Mouse (Mus musculus) thymus, postnatal 14 days (tissue): ENCODE measurements around the gene Rptor.

Source experiments
- DNase-seq: peaks from one replicate; pipeline ENCODE4 v3.0.0; 2021

Rptor gene

DNA sequence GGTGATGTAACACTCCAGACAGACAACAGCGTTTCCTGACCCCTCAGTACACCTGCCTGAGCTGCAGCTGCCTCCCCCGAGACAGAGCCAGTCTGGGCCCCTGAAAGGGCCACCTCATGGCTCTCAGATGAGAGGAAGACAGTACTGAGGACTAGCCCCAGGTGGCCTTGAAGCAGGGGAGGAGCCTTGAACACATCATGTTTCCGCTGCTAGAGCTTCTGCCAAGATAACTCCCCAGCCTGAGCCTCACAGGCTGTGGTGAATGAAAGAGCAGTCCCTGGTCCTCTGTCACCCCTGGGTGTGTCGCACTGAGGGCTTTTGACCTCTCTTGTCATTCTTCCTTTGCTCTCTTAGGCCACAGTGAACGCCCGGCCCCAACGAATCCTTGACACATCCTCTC, 268.4 kb downstream of the Rptor start:
- DNase-seq = peak; percentile 72

DNA sequence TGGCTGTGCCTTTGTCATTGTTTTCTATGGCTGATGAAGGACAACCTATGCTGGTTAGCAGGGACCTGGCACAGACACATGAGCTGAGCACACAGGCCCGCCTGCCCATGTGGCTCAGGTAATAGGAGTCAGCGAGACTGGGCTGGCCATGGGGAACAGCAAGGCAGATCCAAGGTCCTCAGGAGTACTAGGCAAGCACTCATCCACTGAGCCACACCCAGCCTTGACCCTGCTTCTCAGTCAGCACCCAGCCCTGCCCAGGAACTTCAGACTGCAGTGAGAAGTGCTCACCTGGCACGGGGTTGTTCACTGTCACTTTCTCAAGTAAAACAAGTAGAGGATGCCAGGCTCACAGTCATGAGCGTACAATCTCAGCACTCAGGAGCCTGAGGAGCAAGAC, 270.9 kb downstream of the Rptor start:
- no peak for DNase-seq

DNA sequence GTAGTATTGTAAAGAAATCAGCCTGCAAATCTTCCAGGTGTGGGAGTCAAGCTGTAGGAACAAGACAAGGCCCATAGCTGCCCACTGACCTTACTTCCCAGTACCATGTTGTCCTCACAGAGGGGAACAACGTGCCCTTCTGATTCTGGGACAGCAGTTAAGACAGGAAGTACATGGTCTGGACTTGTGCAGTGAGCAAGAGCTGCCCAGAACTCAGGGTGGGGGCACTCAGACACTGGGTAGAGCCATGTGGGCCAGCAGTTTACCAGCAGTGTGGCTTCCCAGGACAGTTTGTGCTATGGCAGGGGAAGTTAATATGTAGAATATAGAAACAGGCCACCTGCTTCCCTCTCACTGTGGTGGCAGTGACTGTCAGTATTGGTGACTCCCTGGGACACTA, 272.1 kb downstream of the Rptor start:
- DNase-seq = no peak

- DNase-seq = no peak
Measured at GRCm38 (mm10) chr11:119875685-119876084, 273.0 kb downstream of the Rptor start.

GRCm38 (mm10) chr11:119877124-119877523, 274.4 kb downstream of the Rptor start:
- DNase-seq = no peak

GRCm38 (mm10) chr11:119879573-119879972, 276.9 kb downstream of the Rptor start:
- no peak for DNase-seq

- DNase-seq = no peak
Measured at GRCm38 (mm10) chr11:119883646-119884045, 280.9 kb downstream of the Rptor start.

DNA sequence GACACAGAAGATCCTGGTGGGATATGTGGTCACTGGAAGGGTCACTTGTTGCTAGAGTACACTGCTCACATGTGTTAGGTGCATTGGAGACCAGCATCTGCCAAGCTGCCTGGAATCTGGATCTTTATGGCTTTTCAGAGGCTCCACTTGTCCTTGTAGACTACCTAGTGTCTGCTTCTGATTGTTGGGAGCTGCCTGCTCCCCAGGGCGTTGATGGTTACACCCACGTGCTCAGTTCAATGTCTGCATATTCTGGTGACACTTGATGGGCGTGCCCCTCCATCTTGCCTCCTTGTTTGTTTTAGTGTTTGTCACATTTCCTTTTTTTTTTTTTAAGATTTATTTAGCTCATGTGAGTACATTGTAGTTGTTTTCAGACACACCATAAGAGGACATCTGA, 287.3 kb downstream of the Rptor start:
- DNase-seq = no peak

DNA sequence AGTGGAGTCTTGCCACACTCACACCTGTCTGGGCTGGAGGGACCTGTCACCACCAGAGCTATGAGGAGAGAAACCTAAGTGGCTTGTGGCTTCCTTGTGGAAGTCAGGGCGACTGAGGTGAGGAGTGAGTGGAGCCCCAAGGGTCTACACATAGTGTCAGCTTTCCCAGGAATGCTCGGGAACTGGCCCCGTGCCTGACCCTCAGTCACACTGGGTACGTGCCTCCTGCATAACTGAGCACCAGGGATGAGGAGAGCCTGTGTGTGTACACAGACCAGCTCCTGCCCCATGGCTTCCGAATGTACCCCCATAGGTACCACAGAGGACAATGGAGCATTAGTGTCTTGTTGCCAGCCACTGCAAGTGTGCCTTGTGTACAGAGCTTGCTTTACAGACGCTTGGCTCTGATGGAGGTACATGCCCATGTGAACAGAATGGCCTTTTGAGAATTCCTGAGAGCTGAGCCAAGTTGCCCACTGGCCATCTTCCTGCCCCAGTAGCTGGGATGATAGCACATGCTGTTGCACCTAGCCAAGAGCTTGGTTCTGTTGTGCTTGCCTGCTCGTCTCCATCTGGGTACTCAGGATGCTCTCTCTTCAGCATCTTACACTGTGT, 289.0 kb downstream of the Rptor start:
- DNase-seq = no peak

GRCm38 (mm10) chr11:119893667-119894236, 291.0 kb downstream of the Rptor start:
- DNase-seq = no peak

- no peak for DNase-seq
Measured at GRCm38 (mm10) chr11:119894634-119895033, 291.9 kb downstream of the Rptor start.

DNA sequence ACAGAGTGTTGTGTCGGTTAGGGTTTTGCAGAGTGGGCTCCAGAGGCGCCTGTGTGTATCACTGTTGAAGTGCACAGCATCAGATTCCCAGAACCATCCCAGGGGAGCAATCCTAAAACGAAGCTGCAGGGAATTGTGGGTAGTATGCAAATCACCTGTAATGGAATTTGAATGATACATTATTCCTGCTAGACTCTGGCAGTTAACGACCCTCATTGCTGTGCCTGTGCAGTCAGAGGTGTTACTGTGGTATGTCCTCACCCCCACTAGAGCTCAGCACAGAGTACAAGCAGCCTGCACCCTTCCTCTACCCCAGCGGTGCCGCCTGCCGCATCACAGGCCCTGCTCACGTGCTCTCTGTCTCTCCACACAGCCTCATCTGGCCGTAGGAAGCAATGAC, 294.3 kb downstream of the Rptor start:
- no peak for DNase-seq

DNA sequence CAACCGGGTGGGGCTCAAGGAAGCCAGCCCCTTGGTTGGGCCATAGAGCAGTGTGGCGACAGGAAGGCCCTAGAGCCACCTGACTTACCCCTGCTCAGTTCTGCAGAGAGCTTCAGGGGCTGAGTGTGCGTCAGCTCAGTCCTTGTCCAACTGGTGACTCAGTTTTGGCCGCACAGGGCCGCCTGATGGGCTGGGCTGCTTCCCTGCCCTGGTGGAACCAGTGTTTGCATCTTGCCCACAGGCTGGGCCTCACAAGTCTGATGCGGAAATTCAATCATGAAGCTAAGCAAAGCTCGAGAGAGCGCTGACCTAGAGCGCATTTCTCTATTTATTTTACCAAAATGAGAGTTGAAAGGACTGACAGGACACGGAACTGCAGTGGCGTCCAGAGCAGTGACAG, 296.3 kb downstream of the Rptor start:
- no peak for DNase-seq

GRCm38 (mm10) chr11:119901174-119901573, 298.5 kb downstream of the Rptor start:
- DNase-seq = peak; percentile 36

DNA sequence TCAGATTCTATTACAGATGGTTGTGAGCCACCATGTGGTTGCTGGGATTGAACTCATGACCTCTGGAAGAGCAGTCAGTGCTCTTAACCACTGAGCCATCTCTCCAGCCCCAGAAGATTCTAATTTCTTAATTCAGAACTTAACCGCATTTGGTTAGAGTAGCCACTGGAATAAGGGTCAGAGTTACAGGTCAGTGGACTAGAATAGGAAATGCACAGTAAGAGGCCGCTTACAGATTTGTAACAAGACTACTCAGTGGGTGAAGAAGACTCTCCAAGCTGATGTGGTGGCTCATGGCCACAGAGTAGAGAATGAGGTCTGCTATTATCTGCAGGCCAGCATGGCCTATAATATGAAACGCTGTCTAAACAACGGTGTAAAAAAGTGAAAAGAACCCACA, 300.2 kb downstream of the Rptor start:
- DNase-seq = no peak

GRCm38 (mm10) chr11:119904621-119905286, 302.0 kb downstream of the Rptor start:
- DNase-seq = peak; percentile 80

DNA sequence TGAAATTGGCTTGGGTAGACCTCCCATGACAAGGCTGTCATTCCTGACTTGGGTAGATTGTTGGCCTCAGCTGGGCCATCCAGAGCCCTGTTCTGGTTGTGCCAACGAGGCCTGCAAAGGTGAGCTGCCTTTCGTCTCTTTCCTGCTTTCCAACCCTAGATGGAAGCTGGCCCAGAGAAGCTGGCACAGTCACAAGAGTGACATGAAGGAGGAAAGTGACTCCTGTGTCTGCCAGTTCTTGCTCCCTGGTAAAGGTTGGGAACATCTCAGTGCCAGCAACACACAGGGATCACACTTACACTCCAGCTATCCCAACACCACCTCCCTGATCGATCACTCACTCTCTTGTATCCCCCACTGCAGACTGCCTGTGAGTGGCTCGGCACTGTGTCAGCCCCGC, 303.1 kb downstream of the Rptor start:
- no peak for DNase-seq

DNA sequence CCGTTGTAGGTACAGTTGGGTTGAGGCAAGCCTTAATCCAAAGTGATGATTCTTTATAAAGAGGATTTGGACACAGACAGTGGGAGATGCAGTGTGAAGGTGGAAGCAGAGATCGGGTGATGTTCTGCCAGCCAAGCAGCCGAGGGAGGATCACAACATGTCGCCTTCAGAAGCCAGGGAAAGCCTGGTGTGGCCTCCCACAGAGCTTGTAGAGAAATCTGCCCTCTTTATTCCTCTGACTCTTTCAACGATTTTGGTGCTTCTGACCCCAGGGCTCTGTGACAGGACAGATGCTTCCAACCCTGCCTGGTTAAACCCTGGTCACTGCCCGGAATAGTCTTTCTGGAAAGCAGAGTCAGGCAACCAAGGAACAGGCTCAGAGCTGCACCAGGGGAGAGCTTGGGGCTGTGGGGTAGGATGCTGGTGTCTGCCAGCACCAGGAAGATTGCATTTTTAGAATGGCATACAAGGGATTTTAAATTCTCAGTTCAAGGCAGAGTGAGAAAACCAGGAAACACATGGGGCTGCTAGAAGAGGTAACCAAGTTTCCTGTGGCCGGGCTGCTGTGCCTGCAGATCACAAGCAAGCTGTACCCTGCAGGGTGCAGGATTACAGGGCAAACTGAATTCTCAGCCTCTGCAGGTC, 304.4 kb downstream of the Rptor start:
- DNase-seq = no peak

DNA sequence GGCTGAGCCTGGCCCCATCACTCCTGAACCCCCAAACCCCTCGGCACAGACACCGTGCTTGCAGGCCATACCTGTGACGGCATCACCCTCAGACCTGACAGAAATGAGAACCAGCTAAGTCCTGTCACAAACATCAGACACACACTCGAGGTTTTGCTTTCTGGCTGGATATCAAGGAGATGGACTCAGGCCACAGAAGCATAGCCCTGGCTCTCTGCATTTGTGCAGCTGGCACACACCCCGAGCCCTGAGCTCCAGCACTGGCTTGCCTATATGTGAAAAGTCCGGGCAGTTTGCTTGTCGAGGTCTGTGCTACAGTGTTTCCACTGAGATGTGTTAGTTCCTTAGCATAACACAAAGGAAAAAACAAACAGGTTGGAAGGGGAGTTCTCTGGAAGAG, 305.0 kb downstream of the Rptor start:
- no peak for DNase-seq

DNA sequence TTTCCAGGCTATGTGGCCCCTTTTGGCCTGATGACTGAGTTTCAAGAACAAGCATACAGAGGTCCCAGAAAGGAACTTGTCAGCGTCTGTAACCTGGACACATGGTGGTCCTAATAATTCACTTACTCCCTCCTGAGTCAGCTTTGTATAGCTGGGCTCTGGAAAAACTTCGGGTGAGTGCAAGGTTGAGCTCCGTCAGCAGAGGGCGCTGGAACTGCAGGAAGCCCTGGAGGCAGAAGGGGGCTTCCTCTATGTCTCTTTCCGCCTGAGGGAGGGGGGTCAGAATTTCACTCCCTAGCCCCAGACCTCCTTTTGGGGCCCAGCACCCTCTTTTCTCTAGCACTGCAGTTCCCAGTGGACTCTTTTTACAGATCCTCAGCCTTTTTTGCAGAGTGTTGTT, 306.7 kb downstream of the Rptor start:
- DNase-seq = peak; percentile 87

DNA sequence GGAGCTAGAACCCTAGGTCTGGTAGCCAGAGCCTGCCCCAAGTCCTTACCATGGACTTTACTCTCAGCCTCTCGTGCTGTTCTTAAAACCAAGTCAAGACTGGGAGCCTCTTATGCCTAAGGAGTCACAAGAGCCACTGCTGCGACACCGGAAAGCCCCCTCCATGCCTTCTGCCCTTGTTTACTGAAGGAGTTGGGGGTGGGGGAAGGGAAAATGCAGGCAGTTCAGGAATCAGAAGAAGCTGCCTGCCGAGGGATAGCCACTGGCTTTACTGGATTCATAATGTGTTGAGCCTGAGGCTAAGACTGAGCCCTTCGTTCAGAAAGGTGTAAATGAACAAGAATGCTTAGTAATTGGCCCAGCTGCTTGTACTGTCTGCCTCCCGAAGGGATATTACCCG, 310.1 kb downstream of the Rptor start:
- no peak for DNase-seq

DNA sequence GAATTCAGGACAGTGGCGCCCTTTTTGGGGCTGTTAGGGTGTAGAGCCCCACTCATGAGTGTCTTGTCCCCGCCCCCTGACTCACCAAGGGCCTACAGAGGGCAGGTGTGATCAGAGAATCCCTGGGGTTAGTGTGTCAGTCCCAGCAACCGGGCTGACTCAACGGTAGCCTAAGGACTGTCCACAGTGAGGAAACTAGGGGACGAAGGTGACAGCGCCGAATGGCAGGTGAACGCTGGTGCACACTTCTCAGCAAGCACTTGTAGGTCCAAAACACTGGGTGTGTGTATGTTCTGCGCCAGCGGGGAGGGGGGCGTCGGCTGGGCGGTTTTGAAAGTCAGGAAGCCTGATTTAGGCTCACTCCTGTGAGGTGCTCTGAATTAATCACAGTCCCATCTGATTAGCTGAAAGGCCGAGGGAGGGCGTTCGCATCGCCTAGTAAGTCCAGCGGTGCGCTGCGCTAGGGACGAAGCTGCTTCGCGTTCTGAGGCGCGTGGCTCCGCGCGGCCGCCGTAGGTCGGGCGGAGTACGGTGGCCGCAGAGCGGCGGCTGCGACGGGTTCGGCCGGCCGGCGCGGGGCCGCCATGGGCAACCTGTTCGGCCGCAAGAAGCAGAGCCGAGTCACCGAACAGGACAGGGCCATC, 310.7 kb downstream of the Rptor start, which contains the start of gene Chmp6:
TSS of gene Chmp6 (plus strand) at position 151 of the 644 bp plus-strand sequence.
- peak; percentile 88 for DNase-seq

DNA sequence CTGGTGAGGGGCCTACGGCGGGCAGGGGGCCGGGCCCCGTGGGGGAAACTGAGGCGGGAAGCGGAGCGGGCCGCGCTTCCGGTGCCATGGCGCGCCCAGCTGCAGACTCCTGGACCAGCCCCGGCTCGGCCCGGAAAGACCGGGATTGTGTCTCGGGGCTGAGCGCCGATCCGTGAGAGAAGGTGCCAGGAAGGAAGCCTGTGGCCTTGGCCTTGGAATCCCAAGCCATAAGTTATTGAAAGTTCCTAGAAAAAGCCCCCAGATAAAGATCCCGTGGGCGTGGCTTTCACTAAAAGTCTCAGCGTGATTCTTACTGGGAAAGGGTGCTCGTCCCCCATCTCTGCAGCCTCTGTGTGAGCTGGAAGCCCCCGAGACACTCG, 311.2 kb downstream of the Rptor start:
- no peak for DNase-seq

GRCm38 (mm10) chr11:119914381-119914780, 311.7 kb downstream of the Rptor start:
- no peak for DNase-seq
